Mouse (Mus musculus) liver, postnatal 0 days (tissue): Measurements from ENCODE around the gene Wdpcp. TPM values are rescaled to one million over a fixed set of nuclear protein-coding genes. Genes with fewer than 3 reads are reported as not detected.

Experiments
- ATAC-seq: fragments of 200-750 bp; cut with Nextera tagmentation; 2 replicates; pipeline ENCODE4 v1.8.0; 2017; ENCODE audit warnings: mild to moderate bottlenecking, moderate library complexity
- DNase-seq: peaks from one replicate; pipeline ENCODE4 v3.0.0-alpha.2; 2016
- H3K27ac ChIP-seq: fragments of 300-500 bp; sonication (generic); 2 replicates; pipeline ENCODE4 v1.5.1; 2014; ENCODE audit warnings: antibody characterized with exemption, moderate library complexity, mild to moderate bottlenecking, low read depth
- H3K27me3 ChIP-seq: fragments of 300-500 bp; sonication (generic); 2 replicates; pipeline ENCODE4 v1.6.1; 2014; ENCODE audit warnings: low read length, control low read depth, mixed read lengths; ENCODE audit not compliant: insufficient read depth
- H3K36me3 ChIP-seq: fragments of 300-500 bp; sonication (generic); replicated peaks from 2 replicates; pipeline ENCODE4 v1.6.1; 2014; ENCODE audit warnings: mild to moderate bottlenecking, control low read depth, low read length, moderate library complexity, mixed read lengths; ENCODE audit not compliant: insufficient read depth
- H3K4me1 ChIP-seq: fragments of 300-500 bp; sonication (generic); 2 replicates; pipeline ENCODE4 v1.6.1; 2014; ENCODE audit warnings: antibody characterized with exemption, mild to moderate bottlenecking, control low read depth; ENCODE audit not compliant: insufficient read depth
- H3K4me2 ChIP-seq: fragments of 300-500 bp; sonication (generic); 2 replicates; pipeline ENCODE4 v1.6.1; 2014; ENCODE audit warnings: low read depth, mild to moderate bottlenecking, low read length, moderate library complexity, mixed read lengths
- H3K4me3 ChIP-seq: fragments of 300-500 bp; sonication (generic); 2 replicates; pipeline ENCODE4 v1.5.1; 2014; ENCODE audit warnings: low read depth, low read length
- H3K9ac ChIP-seq: fragments of 300-500 bp; sonication (generic); replicated peaks from 2 replicates; pipeline ENCODE4 v1.6.1; 2014; ENCODE audit warnings: mild to moderate bottlenecking, moderate library complexity
- H3K9me3 ChIP-seq: fragments of 300-500 bp; sonication (generic); 2 replicates; pipeline ENCODE4 v1.6.1; 2016; ENCODE audit warnings: mild to moderate bottlenecking, control low read depth, low read length, mixed read lengths
- CTCF ChIP-seq: sonication (generic); IDR thresholded peaks from 2 replicates; pipeline ENCODE4 v1.5.1; 2016; ENCODE audit warnings: antibody characterized with exemption, low read depth
- EP300 ChIP-seq: IDR thresholded peaks from 2 replicates; pipeline ENCODE4 v1.6.1; 2016; ENCODE audit warnings: antibody characterized with exemption, low read depth, mild to moderate bottlenecking
- WGBS: fragments of 180-500 bp; shearing (Covaris S2); extraction: QIAGEN DNeasy Blood & Tissue Kit; methylation state at CpG from one replicate; pipeline ENCODE4 v1.1.7; 2014; ENCODE audit not compliant: insufficient replicate concordance; 5-methylcytosine and 5-hydroxymethylcytosine counted together
- microRNA-seq: library from miRNA; unstranded; fragments of <30 nt; microRNA quantifications from one replicate; pipeline ENCODE4, GENCODE M21; 2016
- polyA plus RNA-seq: library from polyadenylated mRNA; unstranded; fragments of >200 nt; fragmentation: Nextera tagmentation; extraction: Ambion mirVana; gene quantifications from 2 replicates; pipeline ENCODE4 v1.2.1, GENCODE M21; 2015

Gene Wdpcp
- polyA plus RNA-seq, 1 experiment from 2014 or later: 0.60 TPM

DNA sequence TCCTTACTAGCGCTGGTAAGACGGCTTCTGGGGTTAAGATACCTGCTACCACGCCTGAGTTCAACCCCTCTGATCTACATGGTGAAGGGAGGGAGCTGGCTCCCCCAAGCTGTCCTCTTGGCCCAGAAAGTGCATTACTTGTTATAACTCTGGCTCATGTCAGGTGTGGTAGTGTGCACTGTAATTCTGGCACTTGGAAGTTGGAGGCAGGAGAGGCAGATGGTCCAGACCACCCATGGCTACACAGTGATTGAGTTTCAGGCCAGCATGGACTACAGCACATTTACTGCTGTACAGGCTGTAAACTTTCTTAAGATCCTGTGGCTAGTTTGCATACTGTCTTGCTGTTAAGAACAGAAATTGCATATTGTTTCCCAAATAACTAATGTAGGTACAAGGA, 322.7 kb downstream of the Wdpcp start:
- Histone ChIP-seq H3K27ac (no peak overlapping the region), H3K9ac (no peak overlapping the region), H3K4me2 (no peak overlapping the region), H3K4me1 (no peaks in the 10 kb centered on the region), H3K36me3 (no peaks in the 10 kb centered on the region), H3K27me3 (no peaks in the 10 kb centered on the region), H3K4me3 (no peak overlapping the region), H3K9me3 (no peaks in the 10 kb centered on the region)
- no peak for TF ChIP-seq CTCF
- TF ChIP-seq EP300: no peak
- DNase-seq (no peak), ATAC-seq (no peak)
- WGBS: 73% methylated on average over 3 of the region's 3 CpGs

DNA sequence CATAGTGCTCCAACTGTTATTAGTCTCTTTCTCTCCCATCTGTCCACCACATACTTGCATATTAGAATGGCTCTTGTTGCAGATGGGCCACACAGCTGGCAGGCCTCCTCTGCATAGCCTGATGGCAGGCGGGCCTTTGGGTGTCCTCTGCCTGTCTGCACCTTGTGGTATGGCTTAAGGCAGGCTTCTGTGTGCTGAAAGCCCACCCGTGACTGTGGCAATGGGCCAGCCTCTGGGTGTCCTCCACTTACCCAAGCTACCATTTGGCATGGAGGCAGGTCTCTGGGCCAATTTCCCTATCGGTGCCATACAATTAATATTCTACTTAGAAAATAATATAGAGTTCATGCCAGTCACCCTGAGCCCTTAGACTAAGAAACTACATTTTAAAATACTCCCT, 350.5 kb downstream of the Wdpcp start:
- H3K4me2 ChIP-seq: no peak overlapping the region
- no peaks in the 10 kb centered on the region for H3K4me1 ChIP-seq
- TF ChIP-seq EP300 (no peak), CTCF (no peak)
- no peak for ATAC-seq
- no peaks in the 10 kb centered on the region for H3K36me3 ChIP-seq
- H3K9ac ChIP-seq: no peak overlapping the region
- H3K9me3 ChIP-seq: no peaks in the 10 kb centered on the region
- 75% methylated on average over 3 of the region's 3 CpGs for WGBS
- no peak overlapping the region for H3K27ac ChIP-seq
- no peak for DNase-seq
- H3K27me3 ChIP-seq: no peaks in the 10 kb centered on the region
- H3K4me3 ChIP-seq: no peak overlapping the region

Small RNA genes within 50 kb of the gene (microRNA-seq; reads per million reads assigned to microRNA genes)
- gene Gm22990: not detected

Other genes starting within 250 kb of the Wdpcp start
- gene Ugp2, start 201.0 kb upstream of the Wdpcp start, polyA plus RNA-seq: 88.1 and 92.9 TPM in 2 replicates
- 466 and 478 TPM in 2 replicates for gene Mdh1, start 132 bp downstream of the Wdpcp start, polyA plus RNA-seq